Mouse (Mus musculus) forebrain, embryonic 13.5 days (tissue): ENCODE measurements at regions not wholly inside any gene's neighbourhood (a gene's known extent, or its start where the extent isn't known, plus 50 kb on each side); places are given as distances from the start of the nearest gene placed in this dataset.

ENCODE experiments used
- ATAC-seq: fragments of 200-750 bp; cut with Nextera tagmentation; 2 replicates; pipeline ENCODE4 v1.8.0; 2017
- H3K27ac ChIP-seq: fragments of 300-500 bp; sonication (generic); 2 replicates; pipeline ENCODE4 v1.5.1; 2015; ENCODE audit warnings: inconsistent platforms, mild to moderate bottlenecking, moderate library complexity
- H3K27me3 ChIP-seq: fragments of 300-500 bp; sonication (generic); 2 replicates; pipeline ENCODE4 v1.6.1; 2015; ENCODE audit warnings: mild to moderate bottlenecking, inconsistent platforms
- H3K36me3 ChIP-seq: fragments of 300-500 bp; sonication (generic); 2 replicates; pipeline ENCODE4 v1.6.1; 2015; ENCODE audit warnings: mild to moderate bottlenecking, inconsistent platforms; ENCODE audit not compliant: poor library complexity, severe bottlenecking
- H3K4me1 ChIP-seq: fragments of 300-500 bp; sonication (generic); 2 replicates; pipeline ENCODE4 v1.6.1; 2015; ENCODE audit warnings: inconsistent platforms
- H3K4me2 ChIP-seq: fragments of 300-500 bp; sonication (generic); 2 replicates; pipeline ENCODE4 v1.6.1; 2015; ENCODE audit warnings: inconsistent platforms, mild to moderate bottlenecking, moderate library complexity
- H3K4me3 ChIP-seq: fragments of 300-500 bp; sonication (generic); 2 replicates; pipeline ENCODE4 v1.5.1; 2015; ENCODE audit warnings: mild to moderate bottlenecking, inconsistent platforms
- H3K9ac ChIP-seq: fragments of 300-500 bp; sonication (generic); 2 replicates; pipeline ENCODE4 v1.6.1; 2015; ENCODE audit warnings: mild to moderate bottlenecking, inconsistent platforms
- H3K9me3 ChIP-seq: fragments of 300-500 bp; sonication (generic); replicated peaks from 2 replicates; pipeline ENCODE4 v1.6.1; 2016; ENCODE audit warnings: inconsistent platforms
- WGBS: fragments of 180-500 bp; shearing (Covaris S2); methylation state at CpG from one replicate; pipeline ENCODE4 v1.1.7; 2015; 5-methylcytosine and 5-hydroxymethylcytosine counted together

GRCm38 (mm10) chr1:77221900-77222299 is 293.0 kb downstream of the Epha4 start:
- WGBS: 85% methylated on average over 2 of the region's 2 CpGs
- peaks cover 2% of the 10 kb centered on the region; the same call in 1 of the 2 replicates for H3K4me1 ChIP-seq
- H3K9ac ChIP-seq: no peak overlapping the region
- no peaks in the 10 kb centered on the region for H3K27me3 ChIP-seq
- no peak overlapping the region for H3K4me3 ChIP-seq
- H3K27ac ChIP-seq: no peak overlapping the region
- no peaks in the 10 kb centered on the region for H3K36me3 ChIP-seq
- no peaks in the 10 kb centered on the region for H3K9me3 ChIP-seq
- ATAC-seq: no peak
- H3K4me2 ChIP-seq: no peak overlapping the region

- Histone ChIP-seq H3K4me1 (peaks cover 3% of the 10 kb centered on the region; the same call in 1 of the 2 replicates), H3K27me3 (no peaks in the 10 kb centered on the region), H3K36me3 (no peaks in the 10 kb centered on the region), H3K4me2 (no peak overlapping the region), H3K4me3 (no peak overlapping the region), H3K27ac (no peak overlapping the region), H3K9ac (no peak overlapping the region), H3K9me3 (no peaks in the 10 kb centered on the region)
- ATAC-seq: no peak
- 47% methylated on average over 4 of the region's 4 CpGs for WGBS
Measured at GRCm38 (mm10) chr1:77226546-77226945, 288.3 kb downstream of the Epha4 start.

DNA sequence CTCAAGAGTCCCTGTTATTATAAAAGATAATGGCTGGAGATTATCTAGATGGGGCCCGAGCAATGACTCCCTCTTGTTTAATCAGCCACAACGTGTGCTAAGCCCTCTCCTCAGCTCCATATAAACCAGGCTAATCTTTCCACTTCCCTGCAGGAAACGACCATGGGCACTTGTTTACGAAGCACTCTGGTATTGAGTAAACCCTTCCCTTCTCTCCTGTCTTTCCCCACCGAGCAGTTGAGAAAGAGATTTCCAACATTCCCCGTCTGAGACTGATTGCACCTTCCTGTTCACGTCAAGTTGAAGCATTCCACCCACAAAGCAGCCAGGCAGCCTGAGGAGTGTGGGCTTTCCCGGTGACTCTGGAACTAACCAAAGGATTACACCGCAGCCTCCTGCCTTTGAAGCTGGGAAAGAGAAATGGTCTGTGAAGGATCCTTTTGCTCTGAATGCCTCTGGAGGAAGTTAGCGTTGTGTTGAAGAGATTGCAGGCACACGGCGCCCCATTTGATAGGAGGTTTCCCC is 287.8 kb downstream of the Epha4 start:
- Histone ChIP-seq H3K4me3 (no peak overlapping the region), H3K4me2 (no peak overlapping the region), H3K36me3 (no peaks in the 10 kb centered on the region), H3K4me1 (peaks cover 3% of the 10 kb centered on the region; the same call in 1 of the 2 replicates), H3K27me3 (no peaks in the 10 kb centered on the region), H3K9ac (no peak overlapping the region), H3K27ac (no peak overlapping the region), H3K9me3 (no peaks in the 10 kb centered on the region)
- WGBS: 15% methylated on average over 12 of the region's 12 CpGs
- no peak for ATAC-seq

DNA sequence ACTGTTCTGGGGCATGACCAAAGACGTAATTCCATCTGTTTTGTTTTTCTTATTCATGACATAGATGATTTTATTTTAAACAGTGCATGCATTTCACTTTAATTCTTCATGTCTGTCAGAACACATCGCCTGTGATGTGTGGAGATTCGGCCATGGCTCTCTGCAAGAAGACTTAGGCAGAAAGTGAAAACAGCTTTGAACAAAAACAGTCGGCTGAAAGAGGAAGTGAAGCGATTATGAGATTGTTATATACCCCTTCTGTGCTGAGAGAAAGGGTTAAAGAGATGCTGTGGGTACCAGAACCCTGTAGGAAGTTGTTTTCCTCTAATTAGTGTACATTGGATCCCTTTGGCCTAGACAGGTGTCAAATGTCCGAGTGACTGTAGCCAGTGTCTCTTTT is 287.1 kb downstream of the Epha4 start:
- ATAC-seq: no peak
- no peak overlapping the region for H3K4me2 ChIP-seq
- H3K4me3 ChIP-seq: no peak overlapping the region
- no peak overlapping the region for H3K27ac ChIP-seq
- no peaks in the 10 kb centered on the region for H3K27me3 ChIP-seq
- H3K36me3 ChIP-seq: no peaks in the 10 kb centered on the region
- H3K9ac ChIP-seq: no peak overlapping the region
- no peaks in the 10 kb centered on the region for H3K9me3 ChIP-seq
- WGBS: 59% methylated on average over 6 of the region's 6 CpGs
- peaks cover 3% of the 10 kb centered on the region; the same call in 1 of the 2 replicates for H3K4me1 ChIP-seq

GRCm38 (mm10) chr1:77229561-77229960 is 285.3 kb downstream of the Epha4 start:
- no peak overlapping the region for H3K9ac ChIP-seq
- no peaks in the 10 kb centered on the region for H3K27me3 ChIP-seq
- H3K36me3 ChIP-seq: no peaks in the 10 kb centered on the region
- ATAC-seq: no peak
- WGBS: 80% methylated on average over 4 of the region's 4 CpGs
- no peak overlapping the region for H3K4me2 ChIP-seq
- no peaks in the 10 kb centered on the region for H3K9me3 ChIP-seq
- H3K27ac ChIP-seq: no peak overlapping the region
- H3K4me1 ChIP-seq: peaks cover 3% of the 10 kb centered on the region; the same call in 1 of the 2 replicates
- no peak overlapping the region for H3K4me3 ChIP-seq

GRCm38 (mm10) chr1:77233010-77233409 is 281.9 kb downstream of the Epha4 start:
- H3K9ac ChIP-seq: no peak overlapping the region
- no peaks in the 10 kb centered on the region for H3K9me3 ChIP-seq
- H3K4me2 ChIP-seq: no peak overlapping the region
- no peaks in the 10 kb centered on the region for H3K4me1 ChIP-seq
- no peak for ATAC-seq
- no peak overlapping the region for H3K27ac ChIP-seq
- no peaks in the 10 kb centered on the region for H3K27me3 ChIP-seq
- no peak overlapping the region for H3K4me3 ChIP-seq
- no peaks in the 10 kb centered on the region for H3K36me3 ChIP-seq
- WGBS: 80% methylated on average over 4 of the region's 4 CpGs

DNA sequence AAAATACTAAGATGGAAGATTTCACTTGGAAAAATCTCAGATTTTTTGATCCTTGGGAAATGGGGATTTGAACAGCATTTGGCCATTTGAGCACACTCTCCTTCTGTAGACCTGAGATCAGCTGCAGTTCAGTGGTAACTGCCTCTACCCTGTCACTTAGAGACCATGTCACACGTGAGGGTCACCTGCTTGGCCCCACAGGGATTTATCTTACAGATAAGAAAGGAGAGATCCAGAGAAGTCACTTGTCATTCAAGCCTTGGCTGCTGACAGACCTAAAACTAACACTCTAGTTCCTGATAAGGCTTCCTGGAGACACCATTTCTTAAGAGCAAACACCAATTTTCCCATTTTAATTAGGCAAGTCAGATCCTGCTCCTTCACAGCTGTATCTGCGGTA is 270.2 kb downstream of the Epha4 start:
- no peak for ATAC-seq
- H3K9me3 ChIP-seq: no peaks in the 10 kb centered on the region
- 67% methylated on average over 2 of the region's 2 CpGs for WGBS

GRCm38 (mm10) chr1:77246047-77246446 is 268.8 kb downstream of the Epha4 start:
- 52% methylated on average over 3 of the region's 3 CpGs for WGBS
- ATAC-seq: no peak
- H3K27me3 ChIP-seq: peaks cover 8% of the 10 kb centered on the region; the same call in 1 of the 2 replicates

More for the DNA sequence above, 270.2 kb downstream of the Epha4 start:
- Histone ChIP-seq H3K4me1 (no peaks in the 10 kb centered on the region; the same call in 1 of the 2 replicates), H3K27ac (no peak overlapping the region), H3K4me2 (no peak overlapping the region), H3K9ac (no peak overlapping the region), H3K4me3 (no peak overlapping the region), H3K36me3 (no peaks in the 10 kb centered on the region), H3K27me3 (peaks cover 8% of the 10 kb centered on the region; the same call in 1 of the 2 replicates)

DNA sequence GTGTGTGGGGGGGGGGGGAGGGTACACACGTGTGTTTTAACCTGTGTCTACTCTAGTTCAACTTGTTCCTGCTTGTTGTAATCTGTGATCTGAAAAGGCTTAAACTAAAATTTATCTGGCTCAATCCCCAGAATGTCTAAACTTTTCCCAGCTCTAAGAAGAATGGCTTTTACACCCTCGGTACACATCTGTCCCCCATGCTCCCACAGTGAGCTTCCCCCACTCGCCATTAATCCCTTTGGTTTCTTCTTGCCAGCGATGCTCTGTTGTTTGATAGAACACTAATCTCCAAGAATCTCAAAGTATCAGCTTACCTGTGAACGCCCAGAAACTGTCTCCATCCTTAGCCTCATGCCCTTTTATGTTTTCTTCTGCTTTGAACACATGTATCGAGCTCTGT is 260.6 kb downstream of the Epha4 start:
- WGBS: 60% methylated on average over 6 of the region's 6 CpGs
- Histone ChIP-seq H3K9ac (no peak overlapping the region), H3K36me3 (no peaks in the 10 kb centered on the region), H3K4me1 (peaks cover 28% of the 10 kb centered on the region), H3K4me3 (no peak overlapping the region), H3K27me3 (no peaks in the 10 kb centered on the region; the same call in 1 of the 2 replicates), H3K27ac (no peak overlapping the region), H3K9me3 (no peaks in the 10 kb centered on the region), H3K4me2 (no peak overlapping the region)
- no peak for ATAC-seq

More at GRCm38 (mm10) chr1:77246047-77246446, 268.8 kb downstream of the Epha4 start:
- Histone ChIP-seq H3K4me2 (no peak overlapping the region), H3K9me3 (no peaks in the 10 kb centered on the region), H3K4me3 (no peak overlapping the region), H3K36me3 (no peaks in the 10 kb centered on the region), H3K9ac (no peak overlapping the region), H3K4me1 (no peaks in the 10 kb centered on the region; the same call in 1 of the 2 replicates), H3K27ac (no peak overlapping the region)

DNA sequence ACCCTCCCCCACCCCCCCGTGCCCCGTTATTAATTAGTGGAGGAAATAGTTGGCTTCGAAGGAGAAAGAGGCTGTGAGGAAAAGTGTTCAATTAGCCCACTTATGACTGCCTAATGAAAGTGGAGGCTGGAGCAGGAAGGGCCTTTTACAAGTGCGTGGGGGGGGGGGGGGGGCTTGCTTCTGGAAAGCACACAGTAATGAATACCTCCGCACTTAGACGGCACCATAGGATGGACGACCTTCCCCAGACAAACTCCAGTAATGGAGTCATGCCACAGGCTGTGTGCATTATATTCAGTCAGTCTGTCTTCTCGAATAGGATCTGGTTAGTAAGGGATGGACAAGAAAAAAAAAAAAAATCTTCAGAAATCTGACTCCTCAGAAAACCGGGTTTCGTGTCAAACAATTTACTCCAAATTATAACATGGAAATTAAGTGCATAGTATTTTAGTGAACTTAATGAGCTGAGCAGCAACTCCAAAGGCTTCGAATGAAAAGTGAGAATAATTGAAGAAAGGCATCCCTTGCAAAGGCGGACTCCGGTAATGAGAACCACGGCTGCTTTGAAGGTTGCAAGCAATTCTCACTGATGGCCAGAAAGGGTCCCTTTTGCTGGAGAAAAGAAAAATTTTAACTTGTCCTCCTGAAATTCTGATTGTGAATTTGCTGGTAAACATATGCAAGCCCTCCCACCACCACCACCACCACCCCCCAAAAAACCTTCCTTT is 258.6 kb downstream of the Epha4 start:
- Histone ChIP-seq H3K27me3 (no peaks in the 10 kb centered on the region; the same call in 1 of the 2 replicates), H3K4me2 (no peak overlapping the region), H3K9ac (no peak overlapping the region), H3K36me3 (no peaks in the 10 kb centered on the region), H3K27ac (no peak overlapping the region), H3K4me1 (peaks cover 35% of the 10 kb centered on the region), H3K9me3 (no peaks in the 10 kb centered on the region), H3K4me3 (no peak overlapping the region)
- ATAC-seq: no peak
- WGBS: 13% methylated on average over 14 of the region's 14 CpGs

- H3K4me2 ChIP-seq: no peak overlapping the region
- no peak overlapping the region for H3K9ac ChIP-seq
- no peak for ATAC-seq
- H3K27me3 ChIP-seq: no peaks in the 10 kb centered on the region; the same call in 1 of the 2 replicates
- 40% methylated on average over 7 of the region's 7 CpGs for WGBS
- H3K4me3 ChIP-seq: no peak overlapping the region
- peaks cover 35% of the 10 kb centered on the region for H3K4me1 ChIP-seq
- no peaks in the 10 kb centered on the region for H3K36me3 ChIP-seq
- no peaks in the 10 kb centered on the region for H3K9me3 ChIP-seq
- H3K27ac ChIP-seq: no peak overlapping the region
Measured at GRCm38 (mm10) chr1:77258730-77259310, 256.1 kb downstream of the Epha4 start.

- no peak for ATAC-seq
- WGBS: 13% methylated on average over 11 of the region's 11 CpGs
- no peaks in the 10 kb centered on the region; the same call in 1 of the 2 replicates for H3K27me3 ChIP-seq
- H3K4me2 ChIP-seq: peak overlapping the region; percentile 51
- H3K36me3 ChIP-seq: no peaks in the 10 kb centered on the region
- peaks cover 35% of the 10 kb centered on the region for H3K4me1 ChIP-seq
- H3K9me3 ChIP-seq: no peaks in the 10 kb centered on the region
- peak overlapping the region; percentile 14; the same call in 1 of the 2 replicates for H3K4me3 ChIP-seq
- peak overlapping the region; percentile 21; the same call in 1 of the 2 replicates for H3K9ac ChIP-seq
- no peak overlapping the region for H3K27ac ChIP-seq
Measured at GRCm38 (mm10) chr1:77259789-77260188, 255.1 kb downstream of the Epha4 start.
